Mouse (Mus musculus): ENCODE results near the gene Ptprn. TPM values are rescaled to one million over a fixed set of nuclear protein-coding genes. Genes with fewer than 3 reads are reported as not detected.
"Not testable (repeated sequence)": the region's sequence is repeated elsewhere in the genome, so short reads cannot be mapped to it uniquely, and the experiment has no call there.

Ptprn gene
- polyA plus RNA-seq, 1 experiment from 2014 or later = 4.5 TPM

GRCm38 (mm10) chr1:75250498-75250897, 13.8 kb downstream of the Ptprn start:
- ATAC-seq = no peak
- no peaks in the 10 kb centered on the region for H3K27me3 ChIP-seq
- H3K9ac ChIP-seq = no peak overlapping the region
- H3K4me1 ChIP-seq = peaks cover 23% of the 10 kb centered on the region
- 54% methylated on average over 3 of the region's 3 CpGs for WGBS
- H3K9me3 ChIP-seq (replicated peaks) = no peaks in the 10 kb centered on the region
- no peak overlapping the region for H3K4me2 ChIP-seq
- H3K4me3 ChIP-seq = no peak overlapping the region
- H3K36me3 ChIP-seq (ENCODE audit: poor library complexity, severe bottlenecking) = no peaks in the 10 kb centered on the region
- H3K27ac ChIP-seq = peak overlapping the region; percentile 57

GRCm38 (mm10) chr1:75248041-75248772, 16.1 kb downstream of the Ptprn start:
- ATAC-seq = no peak
- H3K4me2 ChIP-seq = no peak overlapping the region
- no peak overlapping the region for H3K27ac ChIP-seq
- no peak overlapping the region for H3K4me3 ChIP-seq
- WGBS = 58% methylated on average over 9 of the region's 9 CpGs
- H3K4me1 ChIP-seq = peaks cover 23% of the 10 kb centered on the region
- H3K36me3 ChIP-seq (ENCODE audit: poor library complexity, severe bottlenecking) = peaks cover 11% of the 10 kb centered on the region
- no peaks in the 10 kb centered on the region for H3K9me3 ChIP-seq (replicated peaks)
- H3K9ac ChIP-seq = peak overlapping the region; percentile 12; the same call in 1 of the 2 replicates
- no peaks in the 10 kb centered on the region for H3K27me3 ChIP-seq

GRCm38 (mm10) chr1:75247071-75247930, 17.0 kb downstream of the Ptprn start:
- Histone ChIP-seq H3K36me3 (ENCODE audit: poor library complexity, severe bottlenecking) (peaks cover 15% of the 10 kb centered on the region), H3K27ac (no peak overlapping the region), H3K9me3 (replicated peaks) (no peaks in the 10 kb centered on the region), H3K9ac (peak overlapping the region; percentile 12; the same call in 1 of the 2 replicates), H3K4me3 (no peak overlapping the region), H3K27me3 (no peaks in the 10 kb centered on the region), H3K4me1 (peaks cover 23% of the 10 kb centered on the region), H3K4me2 (no peak overlapping the region)
- ATAC-seq = no peak
- WGBS = 82% methylated on average over 16 of the region's 16 CpGs

- peaks cover 33% of the 10 kb centered on the region for H3K36me3 ChIP-seq (ENCODE audit: poor library complexity, severe bottlenecking)
- H3K4me2 ChIP-seq = no peak overlapping the region
- 14% methylated on average over 4 of the region's 4 CpGs for WGBS
- no peak overlapping the region for H3K27ac ChIP-seq
- H3K27me3 ChIP-seq = no peaks in the 10 kb centered on the region
- H3K9me3 ChIP-seq (replicated peaks) = no peaks in the 10 kb centered on the region
- no peak overlapping the region for H3K9ac ChIP-seq
- no peak overlapping the region for H3K4me3 ChIP-seq
- H3K4me1 ChIP-seq = peaks cover 15% of the 10 kb centered on the region
- ATAC-seq = peak; percentile 87
Measured at GRCm38 (mm10) chr1:75244836-75245235, 19.5 kb downstream of the Ptprn start.

- Histone ChIP-seq H3K9ac (no peak overlapping the region), H3K27ac (no peak overlapping the region), H3K4me3 (no peak overlapping the region), H3K9me3 (replicated peaks) (no peaks in the 10 kb centered on the region), H3K27me3 (no peaks in the 10 kb centered on the region), H3K4me1 (peaks cover 15% of the 10 kb centered on the region), H3K4me2 (no peak overlapping the region), H3K36me3 (ENCODE audit: poor library complexity, severe bottlenecking) (peaks cover 39% of the 10 kb centered on the region)
- WGBS = 85% methylated on average over 12 of the region's 12 CpGs
- ATAC-seq = no peak; the same call in 1 of the 2 replicates
Measured at GRCm38 (mm10) chr1:75244175-75244826, 20.0 kb downstream of the Ptprn start.

- WGBS = 92% methylated on average over 14 of the region's 14 CpGs
- ATAC-seq = no peak
Measured at GRCm38 (mm10) chr1:75243411-75243810, 20.9 kb downstream of the Ptprn start.

GRCm38 (mm10) chr1:75239591-75239990, 24.7 kb downstream of the Ptprn start:
- no peak overlapping the region for H3K9ac ChIP-seq
- 84% methylated on average over 10 of the region's 10 CpGs for WGBS

More at GRCm38 (mm10) chr1:75243411-75243810, 20.9 kb downstream of the Ptprn start:
- H3K9me3 ChIP-seq (replicated peaks) = no peaks in the 10 kb centered on the region
- no peaks in the 10 kb centered on the region for H3K27me3 ChIP-seq
- peaks cover 13% of the 10 kb centered on the region for H3K4me1 ChIP-seq
- no peak overlapping the region for H3K9ac ChIP-seq
- no peak overlapping the region for H3K4me3 ChIP-seq
- peaks cover 39% of the 10 kb centered on the region for H3K36me3 ChIP-seq (ENCODE audit: poor library complexity, severe bottlenecking)
- H3K4me2 ChIP-seq = no peak overlapping the region
- no peak overlapping the region for H3K27ac ChIP-seq

GRCm38 (mm10) chr1:75236117-75237050, 27.9 kb downstream of the Ptprn start, which contains the start of gene Dnajb2:
Gene Dnajb2 (plus strand): TSS chr1:75236406.
- no peaks in the 10 kb centered on the region; the same call in 1 of the 2 replicates for H3K27me3 ChIP-seq
- ATAC-seq = peak; percentile 86
- peak within 1 kb of the TSS; percentile 68 for H3K27ac ChIP-seq
- H3K4me2 ChIP-seq = peak within 1 kb of the TSS; percentile 94
- WGBS = under 1% methylated on average over 62 of the region's 64 CpGs
- peaks cover 27% of the 10 kb centered on the region for H3K4me1 ChIP-seq
- peak within 1 kb of the TSS; percentile 69 for H3K4me3 ChIP-seq
- no peaks in the 10 kb centered on the region for H3K9me3 ChIP-seq (replicated peaks)
- H3K36me3 ChIP-seq (ENCODE audit: poor library complexity, severe bottlenecking) = peaks cover 18% of the 10 kb centered on the region
- peak within 1 kb of the TSS; percentile 90 for H3K9ac ChIP-seq

More at GRCm38 (mm10) chr1:75239591-75239990, 24.7 kb downstream of the Ptprn start:
- Histone ChIP-seq H3K4me1 (peaks cover 18% of the 10 kb centered on the region), H3K36me3 (ENCODE audit: poor library complexity, severe bottlenecking) (peaks cover 39% of the 10 kb centered on the region), H3K4me3 (no peak overlapping the region), H3K4me2 (no peak overlapping the region), H3K9me3 (replicated peaks) (no peaks in the 10 kb centered on the region), H3K27ac (no peak overlapping the region), H3K27me3 (no peaks in the 10 kb centered on the region)
- no peak for ATAC-seq

- Histone ChIP-seq H3K36me3 (ENCODE audit: poor library complexity, severe bottlenecking) (peaks cover 4% of the 10 kb centered on the region), H3K27ac (no peak overlapping the region), H3K4me3 (no peak overlapping the region), H3K4me2 (0 out of 2 replicates have a peak overlapping the region, but pooled peaks have one; percentile 10), H3K4me1 (peaks cover 27% of the 10 kb centered on the region), H3K9ac (no peak overlapping the region), H3K9me3 (replicated peaks) (no peaks in the 10 kb centered on the region), H3K27me3 (peaks cover 5% of the 10 kb centered on the region; the same call in 1 of the 2 replicates)
- peak; percentile 66 for ATAC-seq
- under 1% methylated on average over 8 of the region's 8 CpGs for WGBS
Measured at GRCm38 (mm10) chr1:75234606-75235005, 29.7 kb downstream of the Ptprn start.

- not testable (repeated sequence) for H3K36me3 ChIP-seq (ENCODE audit: poor library complexity, severe bottlenecking); H3K9ac ChIP-seq; H3K27ac ChIP-seq; H3K9me3 ChIP-seq (replicated peaks); ATAC-seq; H3K4me2 ChIP-seq; H3K4me3 ChIP-seq
- peaks cover 25% of the 10 kb centered on the region for H3K4me1 ChIP-seq
- peaks cover 10% of the 10 kb centered on the region; the same call in 1 of the 2 replicates for H3K27me3 ChIP-seq
- WGBS = 74% methylated on average over 4 of the region's 4 CpGs
Measured at GRCm38 (mm10) chr1:75232489-75232888, 31.8 kb downstream of the Ptprn start.

- ATAC-seq = no peak
- WGBS = 70% methylated on average over 5 of the region's 5 CpGs
- Histone ChIP-seq H3K9ac (no peak within 1 kb of the TSS), H3K4me2 (no peak within 1 kb of the TSS), H3K4me1 (peaks cover 17% of the 10 kb centered on the region), H3K9me3 (replicated peaks) (no peaks in the 10 kb centered on the region), H3K4me3 (no peak within 1 kb of the TSS), H3K36me3 (ENCODE audit: poor library complexity, severe bottlenecking) (no peaks in the 10 kb centered on the region), H3K27ac (no peak within 1 kb of the TSS), H3K27me3 (peaks cover 10% of the 10 kb centered on the region; the same call in 1 of the 2 replicates)
Measured at GRCm38 (mm10) chr1:75231664-75232152, 32.6 kb downstream of the Ptprn start, which contains the start of gene A630095N17Rik. Gene A630095N17Rik (minus strand): TSS chr1:75232102.

Measured in forebrain, embryonic 13.5 days (tissue).